Mouse (Mus musculus): ENCODE data around the gene Mrpl20. TPM values are rescaled to one million over a fixed set of nuclear protein-coding genes. Genes with fewer than 3 reads are reported as not detected.

The Mrpl20 gene
- polyA plus RNA-seq, 1 experiment from 2014 or later = 248 TPM

DNA sequence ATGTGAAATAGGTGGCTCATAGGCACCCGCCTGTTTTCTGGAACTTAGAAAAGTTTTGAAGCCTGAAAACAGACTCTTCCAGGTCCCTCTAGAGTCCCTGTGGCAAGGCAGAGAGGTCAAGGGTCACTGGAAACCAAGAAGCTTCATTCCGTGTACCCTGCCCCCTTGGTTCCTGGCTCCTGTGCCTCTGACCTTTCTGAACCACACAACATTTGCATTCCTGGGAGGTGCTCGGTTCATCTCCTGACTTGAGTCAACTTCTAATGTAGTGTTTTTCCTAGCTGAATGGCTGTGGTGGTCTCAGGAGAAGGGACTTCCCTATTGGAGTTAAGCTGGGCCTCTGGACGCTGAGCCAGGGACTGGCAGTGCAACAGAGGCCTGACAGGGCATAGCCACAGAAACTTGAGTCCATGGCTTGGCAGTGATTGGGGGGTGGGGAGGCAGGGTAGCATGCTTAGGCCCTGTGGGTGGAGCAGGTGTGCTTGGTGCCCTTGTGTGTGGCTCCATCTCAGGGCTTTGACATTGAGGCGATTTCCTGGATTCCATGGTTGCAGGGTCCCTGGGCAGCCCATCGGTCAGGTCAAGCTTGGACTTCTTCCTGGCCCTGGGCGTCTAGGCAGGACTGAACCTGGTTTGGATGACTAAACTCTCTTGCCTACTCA lies 45.9 kb downstream of the Mrpl20 start:
- Histone ChIP-seq H3K27me3 (no peaks in the 10 kb centered on the region), H3K36me3 (no peaks in the 10 kb centered on the region), H3K27ac (replicated peaks) (no peak overlapping the region), H3K4me2 (peak overlapping the region; percentile 84), H3K9me3 (no peaks in the 10 kb centered on the region), H3K4me3 (peak overlapping the region; percentile 51), H3K9ac (peak overlapping the region; percentile 96), H3K4me1 (replicated peaks) (peaks cover 45% of the 10 kb centered on the region)
- WGBS = 57% methylated on average over 7 of the region's 7 CpGs
- ATAC-seq (ENCODE audit: low FRiP score, low read depth) = no peak

DNA sequence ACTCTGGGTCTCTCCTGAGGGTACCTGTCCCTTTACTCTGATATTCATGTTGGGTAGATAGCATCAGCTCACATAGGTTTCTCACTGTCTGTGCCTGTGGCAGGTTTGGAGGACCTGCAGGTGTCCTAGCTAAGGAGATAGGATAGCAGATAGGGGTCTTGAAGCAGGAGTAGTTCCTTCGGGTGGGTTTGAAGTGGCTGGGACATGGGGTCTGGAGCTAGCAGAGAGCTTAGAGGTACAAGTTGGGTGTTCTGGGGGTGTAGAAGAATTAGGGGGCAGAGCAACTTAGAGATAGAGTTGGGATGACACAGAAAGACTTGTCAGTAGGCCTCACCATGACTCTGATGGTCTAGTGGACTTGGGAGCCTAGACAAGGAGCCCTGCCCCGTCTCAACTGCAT lies 46.7 kb downstream of the Mrpl20 start:
- Histone ChIP-seq H3K27me3 (no peaks in the 10 kb centered on the region), H3K4me3 (0 out of 2 replicates have a peak overlapping the region, but pooled peaks have one; percentile 51), H3K4me1 (replicated peaks) (peaks cover 45% of the 10 kb centered on the region), H3K9ac (no peak overlapping the region), H3K9me3 (no peaks in the 10 kb centered on the region), H3K4me2 (peak overlapping the region; percentile 84), H3K27ac (replicated peaks) (no peak overlapping the region), H3K36me3 (no peaks in the 10 kb centered on the region)
- 85% methylated on average over 2 of the region's 2 CpGs for WGBS
- ATAC-seq (ENCODE audit: low FRiP score, low read depth) = no peak

DNA sequence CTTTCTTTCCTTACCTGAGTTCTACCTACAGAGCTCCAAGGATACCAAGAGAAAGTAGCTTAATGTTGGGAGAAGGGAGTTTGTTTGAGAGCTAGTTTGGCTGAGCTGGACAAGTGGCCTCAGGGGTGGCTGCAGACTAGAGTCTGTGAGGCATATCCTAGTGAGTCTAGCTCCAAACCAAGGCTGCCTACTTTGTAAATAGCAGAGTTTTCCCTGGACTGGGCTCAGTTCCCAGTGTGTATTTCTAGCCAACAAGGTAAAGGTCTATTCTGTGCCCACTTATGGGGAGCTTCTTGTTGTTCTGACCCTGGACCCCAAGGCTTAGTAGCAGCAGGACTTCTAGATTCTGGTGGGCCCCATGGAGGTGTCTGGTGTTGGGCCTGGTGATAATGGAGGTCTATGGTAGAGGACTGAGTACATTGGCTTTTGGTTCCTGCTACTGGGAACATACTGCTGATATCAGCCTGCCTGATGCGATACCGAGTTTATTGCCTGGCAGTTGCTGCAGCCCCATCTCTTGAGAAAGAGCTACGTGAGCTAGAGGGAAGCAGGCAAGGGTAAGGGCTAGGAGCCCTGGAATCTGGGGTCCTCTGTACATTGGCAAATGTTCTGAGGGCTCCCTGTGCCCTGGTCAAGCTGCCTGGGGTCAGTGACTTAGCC lies 47.2 kb downstream of the Mrpl20 start:
- WGBS = 91% methylated on average over 3 of the region's 3 CpGs
- no peak overlapping the region for H3K4me3 ChIP-seq
- H3K36me3 ChIP-seq = peaks cover 4% of the 10 kb centered on the region; the same call in 1 of the 2 replicates
- no peaks in the 10 kb centered on the region for H3K27me3 ChIP-seq
- 0 out of 2 replicates have a peak overlapping the region, but pooled peaks have one; percentile 84 for H3K4me2 ChIP-seq
- no peaks in the 10 kb centered on the region for H3K9me3 ChIP-seq
- no peak for ATAC-seq (ENCODE audit: low FRiP score, low read depth)
- no peak overlapping the region for H3K9ac ChIP-seq
- H3K4me1 ChIP-seq (replicated peaks) = peaks cover 45% of the 10 kb centered on the region
- no peak overlapping the region for H3K27ac ChIP-seq (replicated peaks)

DNA sequence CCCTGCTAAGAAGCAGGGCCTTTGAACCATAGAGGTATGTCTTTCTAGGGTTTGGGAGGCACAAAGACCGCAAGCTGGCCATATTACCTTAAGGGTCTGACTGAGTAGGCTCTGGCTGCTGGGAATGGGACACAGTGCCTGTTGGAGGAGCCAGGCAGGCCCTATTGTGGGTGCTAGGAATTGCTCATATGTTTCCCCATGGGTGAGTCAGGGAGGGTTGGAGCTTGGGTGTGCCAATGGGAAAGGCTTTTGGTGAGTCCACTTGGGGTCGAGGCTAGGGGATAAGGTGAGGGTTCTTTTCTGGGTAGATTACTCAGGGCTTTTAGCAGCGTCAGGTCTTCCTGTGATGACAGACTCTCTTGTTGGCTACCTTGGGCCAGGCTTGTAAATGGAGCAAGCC lies 48.7 kb downstream of the Mrpl20 start:
- Histone ChIP-seq H3K27ac (replicated peaks) (no peak overlapping the region), H3K36me3 (peaks cover 19% of the 10 kb centered on the region; the same call in 1 of the 2 replicates), H3K9me3 (no peaks in the 10 kb centered on the region), H3K9ac (no peak overlapping the region), H3K4me1 (replicated peaks) (peaks cover 43% of the 10 kb centered on the region), H3K4me3 (no peak overlapping the region), H3K4me2 (no peak overlapping the region), H3K27me3 (no peaks in the 10 kb centered on the region)
- no peak for ATAC-seq (ENCODE audit: low FRiP score, low read depth)
- WGBS = 92% methylated on average over 3 of the region's 3 CpGs

DNA sequence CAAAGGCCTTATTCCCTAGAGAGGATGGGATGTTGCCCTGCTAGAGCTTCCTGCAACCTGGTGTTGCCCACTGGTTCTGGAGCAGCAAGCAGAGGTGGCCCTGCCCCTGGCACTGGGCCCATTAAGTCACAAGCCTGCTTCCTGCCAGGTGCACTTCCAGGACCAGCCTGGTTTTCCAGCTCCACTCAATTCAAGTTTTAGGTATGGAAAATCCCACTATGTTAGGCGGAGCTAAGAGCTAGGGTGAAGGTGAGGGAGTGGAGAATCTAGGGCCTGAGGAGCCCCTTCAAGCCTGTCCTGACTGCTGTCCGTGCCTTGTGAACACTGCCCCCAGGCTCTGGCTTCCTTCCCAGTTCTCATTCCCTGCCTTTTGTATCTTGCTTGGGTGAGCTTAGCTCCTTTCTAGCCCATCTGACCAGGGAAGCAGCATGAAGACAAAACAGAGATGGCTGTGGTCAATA lies 49.3 kb downstream of the Mrpl20 start:
- H3K9me3 ChIP-seq = no peaks in the 10 kb centered on the region
- H3K27ac ChIP-seq (replicated peaks) = no peak overlapping the region
- no peak for ATAC-seq (ENCODE audit: low FRiP score, low read depth)
- H3K36me3 ChIP-seq = peaks cover 24% of the 10 kb centered on the region; the same call in 1 of the 2 replicates
- H3K9ac ChIP-seq = no peak overlapping the region
- H3K27me3 ChIP-seq = no peaks in the 10 kb centered on the region
- no peak overlapping the region for H3K4me2 ChIP-seq
- H3K4me1 ChIP-seq (replicated peaks) = peaks cover 38% of the 10 kb centered on the region
- WGBS = 62% methylated on average over 2 of the region's 2 CpGs
- no peak overlapping the region for H3K4me3 ChIP-seq

DNA sequence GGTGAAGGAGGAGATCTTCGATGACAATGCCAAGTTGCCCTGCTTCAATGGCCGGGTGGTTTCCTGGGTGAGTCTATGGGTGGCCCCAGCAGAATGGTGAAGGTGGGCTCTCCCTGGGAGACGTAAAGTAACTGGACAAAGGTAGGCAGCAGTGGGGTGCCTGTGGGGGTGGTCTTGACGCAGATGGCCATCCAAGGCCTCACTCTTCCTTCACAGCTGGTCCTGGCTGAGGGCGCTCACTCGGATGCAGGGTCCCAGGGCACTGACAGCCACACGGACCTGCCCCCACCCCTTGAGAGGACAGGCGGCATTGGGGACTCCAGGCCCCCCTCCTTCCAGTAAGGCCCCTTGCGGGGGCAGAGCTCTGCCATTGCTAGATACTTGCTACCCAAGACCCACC lies 50.7 kb downstream of the Mrpl20 start:
- Histone ChIP-seq H3K4me1 (replicated peaks) (peaks cover 32% of the 10 kb centered on the region), H3K9ac (no peak overlapping the region), H3K4me2 (no peak overlapping the region), H3K27ac (replicated peaks) (no peak overlapping the region), H3K27me3 (no peaks in the 10 kb centered on the region), H3K36me3 (peaks cover 36% of the 10 kb centered on the region), H3K9me3 (no peaks in the 10 kb centered on the region), H3K4me3 (no peak overlapping the region)
- 89% methylated on average over 9 of the region's 9 CpGs for WGBS
- no peak for ATAC-seq (ENCODE audit: low FRiP score, low read depth)

DNA sequence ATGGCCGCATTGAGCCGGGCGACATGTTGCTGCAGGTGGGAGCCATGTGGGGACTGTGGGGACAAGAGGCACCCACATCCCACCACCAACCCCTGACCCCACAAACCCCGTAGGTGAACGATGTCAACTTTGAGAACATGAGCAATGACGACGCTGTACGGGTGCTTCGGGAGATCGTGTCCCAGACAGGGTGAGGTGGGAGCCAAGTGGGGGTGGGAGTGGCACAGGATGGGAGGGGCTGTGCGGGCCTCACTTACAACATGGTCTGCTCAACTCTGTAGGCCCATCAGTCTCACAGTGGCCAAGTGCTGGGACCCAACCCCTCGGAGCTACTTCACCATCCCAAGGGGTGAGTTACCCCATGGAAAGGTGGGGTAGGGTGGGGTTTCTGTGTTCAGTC lies 52.3 kb downstream of the Mrpl20 start:
- H3K9me3 ChIP-seq = no peaks in the 10 kb centered on the region
- no peak overlapping the region for H3K4me2 ChIP-seq
- WGBS = 97% methylated on average over 12 of the region's 12 CpGs
- no peak overlapping the region for H3K4me3 ChIP-seq
- H3K36me3 ChIP-seq = peaks cover 48% of the 10 kb centered on the region
- no peaks in the 10 kb centered on the region for H3K27me3 ChIP-seq
- no peak overlapping the region for H3K9ac ChIP-seq
- ATAC-seq (ENCODE audit: low FRiP score, low read depth) = no peak
- peaks cover 17% of the 10 kb centered on the region for H3K4me1 ChIP-seq (replicated peaks)
- H3K27ac ChIP-seq (replicated peaks) = no peak overlapping the region

DNA sequence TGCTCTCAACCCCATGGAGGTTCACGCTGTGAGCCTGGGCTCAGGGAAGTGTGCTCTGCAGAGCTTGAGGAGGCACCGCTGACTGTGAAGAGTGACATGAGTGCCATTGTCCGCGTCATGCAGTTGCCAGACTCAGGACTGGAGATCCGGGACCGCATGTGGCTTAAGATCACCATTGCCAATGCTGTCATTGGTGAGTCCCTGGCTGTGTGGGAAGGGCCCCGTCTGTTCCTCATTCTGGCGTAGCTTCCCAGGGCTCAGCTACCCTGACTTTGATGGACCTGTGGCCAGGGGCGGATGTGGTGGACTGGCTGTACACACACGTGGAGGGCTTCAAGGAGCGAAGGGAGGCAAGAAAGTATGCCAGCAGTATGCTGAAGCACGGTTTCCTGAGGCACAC lies 53.4 kb downstream of the Mrpl20 start:
- Histone ChIP-seq H3K36me3 (peaks cover 59% of the 10 kb centered on the region), H3K9ac (no peak overlapping the region), H3K4me2 (no peak overlapping the region)

DNA sequence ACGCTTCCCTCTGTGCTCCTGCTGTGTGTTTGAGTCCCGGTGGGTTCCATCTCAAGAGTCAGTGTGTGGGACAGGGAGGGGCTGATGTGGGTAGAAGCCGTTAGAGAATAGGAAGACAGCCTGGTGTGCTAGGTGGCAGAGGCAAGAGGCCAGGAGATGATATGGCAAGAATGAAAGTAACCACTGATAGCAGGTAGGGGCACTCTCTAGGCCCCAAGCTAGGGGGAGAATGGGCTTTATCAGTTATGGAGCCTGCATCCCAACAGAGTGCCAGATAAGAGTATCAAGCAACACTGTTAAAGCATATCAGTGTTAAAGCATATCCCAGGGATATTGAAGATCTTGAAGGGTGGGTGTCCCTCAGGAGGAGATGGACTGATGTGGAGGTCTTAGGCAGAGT lies 54.2 kb downstream of the Mrpl20 start:
- Histone ChIP-seq H3K27me3 (no peaks in the 10 kb centered on the region), H3K4me3 (no peak overlapping the region), H3K9me3 (no peaks in the 10 kb centered on the region), H3K4me1 (replicated peaks) (no peaks in the 10 kb centered on the region; the same call in 1 of the 2 replicates), H3K27ac (replicated peaks) (no peak overlapping the region), H3K4me2 (no peak overlapping the region), H3K36me3 (peaks cover 67% of the 10 kb centered on the region), H3K9ac (no peak overlapping the region)
- 86% methylated on average over 3 of the region's 3 CpGs for WGBS
- ATAC-seq (ENCODE audit: low FRiP score, low read depth) = no peak

More for the DNA sequence above, 53.4 kb downstream of the Mrpl20 start:
- H3K4me3 ChIP-seq = no peak overlapping the region
- ATAC-seq (ENCODE audit: low FRiP score, low read depth) = no peak
- no peaks in the 10 kb centered on the region for H3K27me3 ChIP-seq
- peaks cover 6% of the 10 kb centered on the region; the same call in 1 of the 2 replicates for H3K4me1 ChIP-seq (replicated peaks)
- H3K9me3 ChIP-seq = no peaks in the 10 kb centered on the region
- 92% methylated on average over 12 of the region's 12 CpGs for WGBS
- no peak overlapping the region for H3K27ac ChIP-seq (replicated peaks)

DNA sequence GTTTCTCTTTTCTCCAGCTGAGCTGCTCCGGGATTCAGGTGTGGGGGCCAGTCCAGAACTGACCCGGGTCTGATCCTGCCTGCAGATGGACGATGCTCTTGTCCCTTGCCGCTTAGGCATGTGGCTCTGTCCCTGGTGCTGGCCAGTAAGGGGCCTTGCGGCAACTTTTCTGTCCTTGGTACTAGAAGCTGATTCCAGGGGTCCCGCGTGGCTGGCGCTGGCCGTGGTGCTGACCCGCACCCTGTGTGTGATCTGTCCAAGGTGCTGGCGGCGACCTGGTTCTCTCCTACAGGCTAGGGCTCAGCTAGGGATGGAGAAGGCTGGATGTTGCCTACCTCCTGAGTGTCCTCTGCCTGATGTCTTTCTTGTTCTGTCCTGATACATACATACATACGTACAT lies 56.6 kb downstream of the Mrpl20 start:
- ATAC-seq (ENCODE audit: low FRiP score, low read depth) = no peak
- Histone ChIP-seq H3K4me3 (no peak overlapping the region), H3K9me3 (no peaks in the 10 kb centered on the region), H3K27ac (replicated peaks) (no peak overlapping the region), H3K4me1 (replicated peaks) (no peaks in the 10 kb centered on the region), H3K27me3 (no peaks in the 10 kb centered on the region), H3K36me3 (peaks cover 69% of the 10 kb centered on the region), H3K4me2 (no peak overlapping the region), H3K9ac (no peak overlapping the region)
- 39% methylated on average over 13 of the region's 13 CpGs for WGBS

Data from hindbrain, embryonic 15.5 days (tissue).